Mouse (Mus musculus) embryo, embryonic 10 days (tissue): ENCODE measurements around the gene Cldn13.
"Not testable (repeated sequence)": the region's sequence is repeated elsewhere in the genome, so short reads cannot be mapped to it uniquely, and the experiment has no call there.

ENCODE experiments used
- DNase-seq: peaks from one replicate; pipeline ENCODE4 v3.0.0-alpha.2; 2015; ENCODE audit warnings: low spot score

The Cldn13 gene

DNA sequence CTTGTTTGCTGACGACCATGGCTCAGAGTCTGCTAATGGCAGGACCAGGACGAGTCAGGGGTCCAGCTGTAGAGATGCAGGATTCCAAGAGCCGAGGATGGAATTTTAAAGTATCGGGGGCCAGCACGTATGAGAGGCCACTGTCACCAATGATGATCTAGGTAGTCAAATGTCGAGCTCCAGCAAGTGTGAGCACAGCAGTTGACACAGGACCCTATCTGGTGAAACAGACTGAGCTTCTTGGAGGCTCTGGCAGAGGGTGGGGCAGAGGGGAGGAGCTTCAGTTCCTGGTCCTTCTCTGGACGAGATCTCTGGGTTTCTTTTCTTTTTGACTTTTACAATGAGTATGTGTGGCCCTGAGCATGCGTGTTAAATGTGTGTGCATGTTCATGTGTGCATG is at the start of gene Cldn13:
TSS of gene Cldn13 (minus strand) at position 216 of the 400 bp plus-strand sequence.
- DNase-seq: no peak

DNA sequence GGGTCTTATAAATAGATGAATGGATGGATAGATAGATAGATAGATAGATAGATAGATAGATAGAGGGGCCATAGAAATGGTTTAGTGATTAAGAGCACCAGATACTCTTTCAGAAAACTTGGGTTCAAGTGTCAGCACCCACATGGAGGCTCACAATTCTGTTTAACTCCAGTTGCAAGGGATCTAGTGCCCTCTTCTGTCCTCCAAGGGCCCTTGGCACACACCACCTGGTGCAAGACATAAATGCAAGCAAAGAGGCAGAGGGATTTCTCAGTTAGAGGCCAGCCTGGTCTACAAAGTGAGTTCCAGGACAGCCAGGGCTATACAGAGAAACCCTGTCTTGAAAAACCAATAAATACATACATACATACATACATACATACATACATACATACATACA is 49.3 kb upstream of the Cldn13 start:
- DNase-seq: not testable (repeated sequence)

DNA sequence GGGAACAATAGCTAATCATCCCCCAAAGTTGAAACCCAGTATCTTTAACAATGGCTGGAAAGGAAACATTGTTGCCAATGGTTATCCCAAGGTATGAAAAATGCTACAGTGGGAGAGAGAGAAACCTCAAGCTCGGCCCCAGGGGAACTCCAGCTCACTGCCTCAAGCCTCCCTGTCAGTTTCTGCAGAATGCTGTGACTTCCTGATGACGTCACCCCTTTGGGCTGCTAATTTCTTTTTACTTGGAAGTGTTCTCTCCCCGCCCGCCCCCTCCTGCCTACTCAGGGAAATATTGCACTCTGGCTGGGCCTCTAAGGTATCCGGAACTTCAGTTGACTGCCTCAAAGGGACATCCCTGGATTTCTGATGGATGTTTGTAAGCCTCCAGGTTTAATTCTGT is 48.2 kb upstream of the Cldn13 start:
- peak; percentile 28 for DNase-seq

DNA sequence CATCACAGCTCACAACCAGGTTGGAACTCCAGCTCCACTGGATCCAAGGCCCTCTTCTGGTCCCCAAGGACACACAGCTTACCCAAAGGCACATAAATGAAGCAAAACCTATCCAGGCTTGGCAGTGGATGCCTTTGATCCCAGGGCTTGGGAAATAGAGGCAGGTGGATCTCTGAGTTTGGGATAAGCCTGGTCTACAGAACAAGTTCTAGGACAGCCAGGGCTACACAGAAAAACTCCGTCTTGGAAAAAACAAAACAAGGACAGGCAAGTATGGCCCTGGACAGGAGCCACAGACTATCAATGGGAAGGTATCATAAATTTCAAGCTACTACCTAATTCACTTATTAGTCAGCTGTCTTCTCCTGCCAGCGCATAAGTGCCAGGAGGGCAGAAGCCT is 46.2 kb upstream of the Cldn13 start:
- DNase-seq: no peak

DNA sequence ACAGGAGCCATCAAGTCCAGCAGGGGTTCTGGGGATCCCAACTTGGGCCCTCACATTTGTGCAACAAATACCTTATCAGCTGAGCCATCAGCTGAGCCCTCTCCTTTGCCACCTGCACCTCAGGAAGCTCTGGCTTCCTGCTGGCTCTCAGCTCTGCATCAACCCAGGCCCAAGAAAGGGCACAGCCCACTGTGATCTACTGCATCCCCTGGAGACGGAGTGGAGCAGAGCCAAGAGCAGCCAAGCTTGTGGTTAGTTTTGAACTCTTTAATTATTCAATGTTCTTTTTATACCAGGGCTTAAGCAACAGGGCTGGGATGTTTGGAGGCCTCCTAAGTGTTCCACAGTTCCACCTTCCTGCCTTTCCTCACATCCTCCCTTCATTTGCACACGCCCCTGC is 45.1 kb upstream of the Cldn13 start:
- no peak for DNase-seq

DNA sequence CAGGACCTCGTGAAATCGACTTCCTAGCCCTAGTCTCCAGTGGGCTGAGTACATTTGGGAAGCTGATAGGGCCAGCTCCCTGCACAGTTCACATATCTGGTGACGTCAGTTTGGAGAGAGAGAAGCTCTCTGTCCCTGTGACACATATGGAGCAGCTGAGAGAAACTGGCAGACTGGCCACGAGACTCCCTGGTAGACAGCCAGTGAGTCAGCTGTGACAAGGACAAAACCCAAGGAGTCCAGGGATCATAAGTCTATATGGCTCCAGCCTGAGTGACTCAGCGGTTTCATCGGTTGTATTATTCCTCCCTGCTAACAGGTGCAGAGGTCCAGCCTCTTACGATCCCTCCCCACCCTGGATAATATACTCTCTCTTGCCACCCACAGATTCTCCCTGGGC is 43.8 kb upstream of the Cldn13 start:
- no peak for DNase-seq

DNA sequence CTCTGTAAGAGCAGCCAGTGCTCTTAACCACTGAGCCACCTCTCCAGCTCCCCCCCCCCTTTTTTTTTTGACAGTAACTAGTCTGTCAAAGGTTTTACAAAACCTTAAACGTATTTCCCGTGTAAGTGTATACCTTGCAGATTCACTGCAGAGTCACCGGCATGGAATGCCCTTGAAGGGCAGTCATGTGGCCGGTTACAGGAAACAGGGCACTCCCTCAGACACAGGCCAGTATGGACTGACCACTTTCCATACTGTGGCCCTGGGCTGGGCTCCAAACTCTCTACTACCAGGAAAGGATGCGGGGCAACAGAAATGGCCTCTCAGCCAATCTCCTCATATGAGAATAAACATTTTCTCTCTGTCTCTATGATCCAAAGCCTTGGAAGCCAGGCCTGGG is 40.2 kb upstream of the Cldn13 start:
- no peak for DNase-seq

DNA sequence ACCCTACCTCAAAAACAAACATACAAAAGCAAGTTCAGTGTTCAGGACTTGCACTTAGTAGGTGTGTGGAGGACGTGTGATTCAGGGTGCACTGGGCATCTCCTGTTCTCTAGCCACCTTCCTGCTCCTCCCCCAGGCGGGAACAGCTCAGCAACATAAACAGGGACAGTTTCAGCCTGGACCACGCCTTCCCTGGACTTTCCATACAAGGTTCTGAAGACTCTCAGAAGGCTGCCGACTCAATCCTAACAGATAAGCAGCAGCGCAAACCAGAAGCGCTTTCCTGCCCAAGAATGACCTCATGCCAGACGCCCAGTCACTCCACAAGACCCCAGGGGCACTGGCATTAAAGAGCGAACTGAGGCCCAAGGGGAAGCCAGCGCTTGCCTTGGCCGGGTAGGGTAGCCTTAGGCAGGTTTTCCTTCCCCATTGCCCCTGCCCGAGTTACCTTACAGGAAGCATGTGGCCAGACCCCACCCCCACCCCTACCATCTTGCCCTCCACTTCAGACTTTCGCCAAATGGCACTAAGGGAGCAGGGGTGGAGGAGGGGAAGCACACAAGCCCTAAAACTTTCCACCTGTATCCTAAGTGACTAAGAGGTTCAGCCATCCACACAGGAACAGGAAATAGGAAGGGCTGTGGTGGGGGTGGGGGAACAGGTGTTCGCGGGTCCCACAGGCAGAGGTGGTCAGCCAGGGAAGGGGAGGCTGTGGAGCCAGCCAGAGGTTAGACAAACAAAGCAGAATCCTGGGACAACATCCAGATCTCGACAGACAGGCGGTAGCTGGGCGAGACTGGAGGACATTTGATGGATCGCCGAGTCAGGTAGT is 35.9 kb upstream of the Cldn13 start:
- DNase-seq: peak; percentile 39

DNA sequence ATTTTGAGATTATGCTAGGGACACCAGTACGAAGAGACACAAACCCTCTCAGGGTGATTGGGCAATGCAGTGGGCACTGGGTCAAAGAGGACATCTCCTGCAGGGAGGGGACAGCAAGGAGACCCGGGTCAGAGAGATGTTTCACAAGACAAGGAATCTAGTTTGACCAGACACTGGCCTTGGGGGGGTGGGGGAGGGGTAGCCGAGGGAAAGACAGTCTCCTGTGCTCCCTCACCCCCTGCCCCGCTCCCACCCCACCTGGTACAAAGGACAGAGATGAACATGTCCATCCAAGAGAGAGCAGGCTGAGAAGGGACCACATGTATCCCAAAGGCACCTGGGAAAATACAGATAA is 32.7 kb upstream of the Cldn13 start:
- no peak for DNase-seq

DNA sequence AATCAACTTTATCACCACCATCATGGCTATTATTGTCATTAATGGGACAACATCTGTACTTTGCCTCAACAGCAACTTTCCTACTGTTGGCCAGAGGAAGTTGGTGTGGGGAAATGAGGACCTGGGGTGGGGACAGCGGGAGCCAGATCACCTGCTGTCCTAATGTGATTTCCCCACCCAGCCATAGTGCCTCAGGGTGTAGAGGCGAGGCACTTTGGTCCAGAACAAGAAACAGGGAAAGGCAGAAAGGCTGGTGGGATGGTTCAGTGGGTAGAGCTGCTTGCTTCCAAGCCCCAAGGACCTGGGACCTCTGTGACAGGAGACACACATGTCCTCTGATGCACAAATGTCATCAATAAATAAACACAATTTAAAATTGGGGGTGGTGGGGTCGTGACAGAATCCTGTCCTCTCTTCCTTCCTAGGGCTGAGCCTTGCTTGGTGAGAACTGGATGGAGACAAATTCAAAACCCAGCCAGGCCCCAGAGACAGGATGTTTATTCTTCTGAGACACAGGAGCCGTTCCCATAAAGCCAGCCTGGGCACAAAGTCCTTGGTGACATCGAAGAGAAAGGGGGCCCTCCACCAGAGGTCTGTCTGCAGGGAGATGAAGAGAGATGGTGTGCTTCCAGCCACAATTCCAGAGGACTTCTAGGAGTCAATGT is 32.2 kb upstream of the Cldn13 start:
- DNase-seq: no peak

DNA sequence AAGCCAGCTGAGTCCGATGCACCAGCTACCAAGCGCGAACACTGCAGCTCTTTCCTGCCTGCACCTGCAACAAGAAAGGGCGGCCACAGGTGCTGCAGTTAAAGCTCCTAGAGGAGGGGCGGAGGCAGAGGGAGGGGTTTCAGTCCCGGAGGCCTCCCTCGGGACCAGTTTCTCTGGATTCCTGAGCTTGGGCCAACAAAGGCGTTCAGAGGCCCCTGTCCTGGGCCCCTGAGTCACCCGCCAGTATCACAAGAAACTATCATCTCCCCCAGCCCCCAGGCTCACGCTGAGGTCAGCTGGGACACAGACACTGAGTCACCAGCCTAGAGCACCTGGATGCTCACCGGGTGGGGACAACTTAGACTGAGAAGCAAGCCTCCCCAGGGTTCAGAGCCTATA is 31.5 kb upstream of the Cldn13 start, which contains the start of gene Cldn4:
TSS of gene Cldn4 (minus strand) at position 78 of the 399 bp plus-strand sequence.
- DNase-seq: peak; percentile 47

DNA sequence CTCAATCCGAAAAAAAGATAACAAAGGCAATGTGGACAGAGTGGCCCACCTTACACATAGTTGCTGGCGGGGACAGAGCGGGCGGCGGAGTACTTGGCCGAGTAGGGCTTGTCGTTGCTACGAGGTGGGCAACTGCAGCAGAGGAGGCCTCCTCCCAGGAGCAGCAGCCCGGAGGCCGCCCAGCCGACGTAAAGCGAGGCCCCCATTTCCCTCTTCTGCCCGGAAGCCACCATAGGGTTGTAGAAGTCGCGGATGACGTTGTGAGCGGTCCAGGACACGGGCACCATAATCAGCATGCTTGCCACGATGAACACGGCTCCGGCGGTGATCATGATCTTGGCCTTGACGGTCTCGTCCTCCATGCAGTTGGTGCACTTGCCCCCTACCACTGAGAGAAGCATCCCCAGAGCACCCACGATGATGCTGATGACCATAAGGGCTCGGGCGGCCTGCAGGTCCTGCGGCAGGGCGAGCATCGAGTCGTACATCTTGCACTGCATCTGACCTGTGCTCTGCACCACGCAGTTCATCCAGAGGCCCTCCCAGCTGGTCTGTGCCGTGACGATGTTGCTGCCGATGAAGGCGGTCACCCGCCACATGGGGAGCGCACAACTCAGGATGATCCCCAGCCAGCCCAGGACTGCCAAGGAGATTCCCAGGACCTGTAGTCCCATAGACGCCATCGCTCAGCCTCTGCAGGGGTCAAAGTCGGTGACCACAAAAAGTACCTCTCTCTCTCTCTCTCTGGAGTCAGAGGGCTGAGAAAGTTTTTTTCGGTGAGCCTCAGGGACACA is 30.9 kb upstream of the Cldn13 start:
- peak; percentile 48 for DNase-seq

DNA sequence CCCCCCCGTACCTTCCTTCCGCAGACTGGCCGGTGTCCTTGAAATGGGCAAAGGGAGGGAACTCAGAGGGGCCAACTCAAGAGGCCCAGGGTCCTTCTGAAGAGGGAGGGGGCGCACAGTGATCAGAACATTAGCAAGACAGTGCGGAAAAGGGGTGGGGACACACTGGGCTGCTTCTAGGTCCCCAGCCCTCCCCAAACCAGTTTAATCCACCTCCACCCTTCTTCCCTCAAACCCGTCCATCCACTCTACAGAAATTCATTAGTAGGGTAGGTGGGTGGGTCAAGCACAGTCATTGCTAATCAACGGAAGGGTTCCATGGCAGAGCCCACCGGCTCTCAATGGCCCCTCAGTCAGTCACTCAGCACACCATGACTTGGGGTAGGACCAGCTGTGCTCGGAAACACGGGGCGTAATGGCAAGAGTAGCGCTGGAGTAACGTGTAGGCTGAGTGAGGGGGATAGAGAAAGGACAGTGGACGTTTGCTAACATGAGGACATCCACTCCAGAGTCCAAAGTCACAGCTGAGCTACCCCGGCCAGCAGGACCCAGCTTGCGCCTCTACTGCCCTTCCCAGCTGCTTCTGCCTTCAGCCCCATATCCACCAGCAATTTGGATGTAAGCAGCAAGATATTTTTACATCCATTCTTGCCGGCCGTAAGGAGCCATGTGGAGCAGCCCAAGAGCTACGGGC is 30.1 kb upstream of the Cldn13 start:
- no peak for DNase-seq

DNA sequence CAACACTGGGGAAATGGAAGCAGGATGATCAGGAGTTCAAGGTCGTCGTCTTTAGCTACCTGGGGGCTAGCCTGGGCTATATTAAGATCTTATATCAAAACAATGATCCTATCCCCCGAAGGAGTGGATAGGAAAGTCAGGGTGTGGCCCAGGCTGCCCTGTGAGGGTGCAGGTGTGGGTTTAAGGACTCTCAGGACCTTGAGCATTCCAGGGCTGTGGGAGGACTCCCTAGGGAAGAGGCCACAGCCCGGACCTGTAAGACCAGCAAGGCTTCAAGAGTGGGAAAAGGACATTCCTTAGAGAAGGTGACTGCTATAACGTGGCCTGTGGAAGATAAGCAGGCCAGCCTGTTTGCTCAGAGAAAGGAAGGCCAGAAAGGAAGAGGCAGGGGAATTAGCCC is 28.9 kb upstream of the Cldn13 start:
- DNase-seq: no peak

DNA sequence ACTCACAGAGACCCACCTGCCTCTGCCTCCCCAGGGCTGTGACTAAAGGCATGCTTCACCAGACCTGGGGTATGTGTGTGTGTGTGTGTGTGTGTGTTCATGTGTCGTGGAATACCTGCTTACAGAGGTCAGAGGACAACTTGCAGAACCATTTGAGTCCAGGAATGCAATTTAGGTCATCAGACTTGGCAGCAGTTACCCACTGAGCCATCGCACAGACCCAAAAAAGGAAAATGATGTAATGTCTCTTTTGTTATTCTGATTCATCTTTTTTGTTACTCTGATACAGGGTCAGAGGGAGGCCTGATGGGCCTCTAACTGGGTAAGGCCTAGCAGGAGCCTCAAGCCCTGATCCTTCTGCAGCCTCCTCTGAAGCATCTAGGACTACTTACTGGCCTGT is 27.4 kb upstream of the Cldn13 start:
- DNase-seq: no peak

DNA sequence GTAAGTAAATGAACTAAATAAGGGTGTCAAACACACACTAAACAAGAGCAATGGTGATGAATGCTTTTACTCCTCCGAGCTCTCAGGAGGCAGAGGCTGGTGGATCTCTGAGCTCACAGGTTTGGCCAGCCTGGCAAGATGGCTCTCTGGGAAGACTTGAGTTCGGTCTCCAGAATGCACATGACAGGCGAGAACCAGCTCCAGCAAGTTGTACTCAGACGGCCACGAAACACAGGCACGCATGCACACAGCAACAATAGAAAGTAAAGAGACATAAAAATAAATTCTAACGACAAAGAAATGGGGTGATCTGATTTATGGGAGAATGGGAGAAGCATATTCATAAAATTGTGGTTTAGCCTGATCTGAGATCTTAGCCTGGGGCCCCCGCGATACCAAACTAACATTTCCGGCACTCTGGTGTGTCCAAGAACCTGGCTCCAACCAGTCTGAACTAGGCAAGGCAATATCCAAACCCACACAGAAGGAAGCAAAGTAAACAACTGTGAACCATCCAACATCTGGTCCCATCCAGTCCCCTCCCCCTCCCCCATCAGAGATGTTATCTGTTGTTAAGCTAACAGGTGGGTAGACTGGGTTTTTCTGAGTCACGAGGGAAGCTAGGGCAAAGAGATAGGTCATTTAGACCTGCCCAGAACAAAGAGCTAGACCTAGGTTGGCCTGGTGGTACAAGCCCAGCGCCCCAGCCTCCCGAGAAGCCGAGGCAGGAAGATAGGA is 26.3 kb upstream of the Cldn13 start:
- DNase-seq: no peak

DNA sequence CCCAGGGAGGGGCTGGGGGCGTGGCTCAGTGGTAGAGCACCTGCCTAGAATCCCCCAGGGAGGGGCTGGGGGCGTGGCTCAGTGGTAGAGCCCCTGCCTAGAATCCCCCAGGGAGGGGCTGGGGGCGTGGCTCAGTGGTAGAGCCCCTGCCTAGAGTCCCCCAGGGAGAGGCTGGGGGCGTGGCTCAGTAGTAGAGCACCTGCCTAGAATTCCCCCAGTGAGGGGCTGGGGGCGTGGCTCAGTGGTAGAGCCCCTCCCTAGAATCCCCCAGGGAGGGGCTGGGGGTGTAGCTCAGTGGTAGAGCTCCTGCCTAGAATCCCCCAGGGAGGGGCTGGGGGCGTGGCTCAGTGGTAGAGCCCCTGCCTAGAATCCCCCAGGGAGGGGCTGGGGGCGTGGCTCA is 24.2 kb upstream of the Cldn13 start:
- not testable (repeated sequence) for DNase-seq

DNA sequence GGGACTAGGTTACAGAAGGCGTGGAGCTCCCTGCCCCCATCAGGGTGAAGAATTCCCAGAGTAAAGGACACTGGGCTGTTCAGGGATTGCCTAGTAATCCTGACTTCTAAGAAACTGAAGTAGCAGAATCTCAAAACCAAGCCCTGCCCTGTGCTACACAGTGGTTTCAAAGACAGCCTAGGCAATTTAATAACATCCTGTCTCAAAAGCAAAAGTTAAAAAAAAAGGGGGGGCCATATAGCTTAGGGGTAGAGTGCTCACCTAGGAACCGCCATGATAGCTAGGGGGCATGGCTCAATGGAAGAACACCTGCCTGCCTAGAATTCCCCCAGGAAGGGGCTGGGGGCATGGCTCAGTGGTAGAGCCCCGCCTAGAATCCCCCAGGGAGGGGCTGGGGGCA is 23.7 kb upstream of the Cldn13 start:
- no peak for DNase-seq

DNA sequence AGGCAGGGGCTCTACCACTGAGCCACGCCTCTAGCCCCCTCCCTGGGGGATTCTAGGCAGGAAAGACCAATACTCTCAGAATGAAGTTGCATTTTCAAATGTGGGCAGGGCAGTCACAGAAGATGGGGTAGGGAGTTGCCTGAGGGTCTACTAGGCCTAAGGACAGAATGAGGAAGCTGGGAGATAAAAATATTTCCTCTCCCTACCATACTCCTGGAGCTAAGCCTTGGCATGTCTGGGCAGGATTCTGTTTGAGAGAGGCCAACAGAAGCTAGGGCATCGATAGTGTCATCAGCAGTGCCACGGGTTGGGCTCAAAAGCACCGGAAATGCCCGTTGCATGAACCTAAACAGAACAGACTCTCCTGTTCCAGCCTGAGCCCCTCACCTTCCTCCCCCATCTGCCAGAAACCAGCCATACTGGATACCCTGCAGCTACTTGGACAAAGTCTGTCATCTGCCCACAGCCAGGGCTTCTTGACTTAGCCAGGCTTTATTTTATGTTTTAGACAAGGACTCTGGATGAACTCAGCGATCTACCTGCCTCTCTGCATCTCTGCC is 21.4 kb upstream of the Cldn13 start:
- DNase-seq: no peak

DNA sequence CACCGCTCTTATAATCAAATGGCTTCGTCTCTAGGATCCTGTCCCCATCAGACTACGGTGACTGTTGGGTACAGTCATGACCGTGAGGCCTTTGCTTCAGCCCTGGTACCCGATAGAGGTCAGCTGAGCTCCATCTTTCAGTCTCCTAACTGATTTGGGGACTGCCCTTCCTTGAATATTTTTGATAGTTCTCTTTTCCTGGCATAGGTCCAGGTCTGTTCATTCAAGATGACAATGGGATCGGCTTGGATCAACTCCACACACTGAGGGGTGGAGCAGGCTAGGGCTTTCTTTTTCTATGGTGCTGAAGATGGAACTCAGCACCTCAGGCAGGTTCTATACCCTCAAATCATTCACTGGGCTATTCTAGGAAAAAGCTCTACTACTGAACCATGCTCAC is 20.7 kb upstream of the Cldn13 start:
- no peak for DNase-seq

DNA sequence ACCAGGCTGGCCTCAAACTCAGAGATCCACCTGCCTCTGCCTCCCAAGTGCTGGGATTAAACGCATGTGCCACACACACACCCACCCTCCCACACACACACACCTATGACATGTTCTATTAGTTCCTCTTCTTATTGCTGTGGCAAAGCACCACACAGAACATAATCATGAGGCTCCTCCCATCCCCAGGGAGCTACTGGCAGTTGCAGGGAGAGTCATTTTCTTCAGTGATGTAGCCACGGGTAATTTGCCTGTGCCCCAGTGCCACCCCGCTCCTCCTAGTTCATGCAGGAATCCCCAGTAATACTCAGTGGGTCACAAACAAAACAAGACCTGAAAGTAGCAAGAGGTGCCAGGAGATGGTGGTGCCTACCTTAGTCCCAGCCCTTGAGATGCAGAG is 19.3 kb upstream of the Cldn13 start:
- no peak for DNase-seq
